Mouse (Mus musculus) small intestine, adult 2 months (tissue): ENCODE data around the gene Pcif1.

Experiments used
- CTCF ChIP-seq: fragments of 200-500 bp; IDR thresholded peaks from 2 replicates; pipeline ENCODE4 v1.5.1; 2012; ENCODE audit warnings: low read depth, mild to moderate bottlenecking, control low read depth, inconsistent platforms, low read length, moderate library complexity, mixed read lengths; ENCODE audit not compliant: insufficient replicate concordance, insufficient read length; ENCODE audit errors: extremely low read depth
- POLR2A ChIP-seq: fragments of 200-500 bp; IDR thresholded peaks from 2 replicates; pipeline ENCODE4 v1.6.1; 2012; ENCODE audit warnings: low read depth, mild to moderate bottlenecking, control low read depth, inconsistent platforms, low read length, moderate library complexity

- TF ChIP-seq CTCF (no peak), POLR2A (no peak)
Measured at GRCm38 (mm10) chr2:164888996-164889395, 9.9 kb downstream of the Pcif1 start.
